35 mouse cellular contexts compared by ENCODE assay signal in the genomic region with DNA sequence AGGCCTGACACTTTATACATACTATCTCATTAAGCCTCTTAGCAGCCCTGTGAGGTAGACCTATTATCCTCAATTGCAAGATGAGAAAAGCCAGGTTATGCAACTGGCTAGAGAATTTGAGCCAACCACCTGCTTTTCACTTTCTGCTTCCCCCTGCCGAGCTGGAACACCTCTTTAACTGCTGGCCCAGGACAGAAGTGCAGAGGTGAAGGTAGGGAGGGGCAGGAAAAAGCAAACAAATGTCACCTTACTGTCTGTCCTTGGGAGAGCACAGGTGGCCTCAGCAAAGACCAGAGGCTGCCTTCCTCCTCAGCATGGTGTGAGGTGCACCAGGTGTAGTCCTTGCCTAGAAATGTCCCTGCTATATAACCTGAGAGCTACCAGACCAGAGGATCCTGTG. TPM values are rescaled to one million over a fixed set of nuclear protein-coding genes. Genes with fewer than 3 reads are reported as not detected.
DNase-seq lines count a peak whose midpoint lies in the region; ATAC-seq and TF ChIP-seq lines count a peak whose summit lies in the region.
"Had no signal": no experiment of that assay in that cellular context is flagged by ENCODE, and none has a peak within 500 bp of the region (broad histone marks: within the 10 kb centered on the region; RNA-seq: fewer than 3 reads in every experiment).

No protein-coding gene starts in this region.

- H3K9ac ChIP-seq in liver, postnatal 0 days (replicated peaks): no peak overlapping the region
- H3K9ac ChIP-seq in liver, embryonic 12.5 days: no peak overlapping the region
- no peak overlapping the region for H3K9ac ChIP-seq in intestine, embryonic 16.5 days (ENCODE audit: low read depth, low read length)
- H3K9ac ChIP-seq: forebrain, embryonic 13.5 days; heart, embryonic 13.5 days; hindbrain, embryonic 15.5 days; limb, embryonic 15.5 days; neural tube, embryonic 13.5 days had no signal

- H3K36me3 ChIP-seq in kidney, adult 2 months (ENCODE audit: control insufficient read depth, insufficient read depth, low read length): no peaks in the 10 kb centered on the region
- no peaks in the 10 kb centered on the region for H3K36me3 ChIP-seq in liver, postnatal 0 days (replicated peaks; ENCODE audit: insufficient read depth, low read length)
- H3K36me3 ChIP-seq in liver, embryonic 12.5 days: no peaks in the 10 kb centered on the region
- no peaks in the 10 kb centered on the region for H3K36me3 ChIP-seq in intestine, embryonic 16.5 days (ENCODE audit: control insufficient read depth, insufficient read depth, low read length)
- H3K36me3 ChIP-seq: G1E; heart, embryonic 13.5 days; hindbrain, embryonic 10.5 days; hindbrain, embryonic 15.5 days; limb, embryonic 10.5 days; limb, embryonic 15.5 days; midbrain, embryonic 10.5 days; neural tube, embryonic 13.5 days had no signal

- peaks cover 14% of the 10 kb centered on the region; the same call in 1 of the 2 replicates for H3K4me1 ChIP-seq in kidney, adult 2 months (ENCODE audit: control insufficient read depth, insufficient read depth, low read length)
- peaks cover 23% of the 10 kb centered on the region for H3K4me1 ChIP-seq in liver, postnatal 0 days (ENCODE audit: insufficient read depth)
- peaks cover 10% of the 10 kb centered on the region for H3K4me1 ChIP-seq in liver, embryonic 12.5 days
- peaks cover 10% of the 10 kb centered on the region for H3K4me1 ChIP-seq in intestine, embryonic 16.5 days (ENCODE audit: control insufficient read depth, insufficient read depth, low read length)
- H3K4me1 ChIP-seq: forebrain, embryonic 13.5 days; hindbrain, embryonic 10.5 days; hindbrain, embryonic 15.5 days; limb, embryonic 10.5 days; limb, embryonic 15.5 days; midbrain, embryonic 10.5 days; neural tube, embryonic 13.5 days had no signal

- no peaks in the 10 kb centered on the region for H3K9me3 ChIP-seq in liver, postnatal 0 days (ENCODE audit: low read length)
- H3K9me3 ChIP-seq in liver, embryonic 12.5 days (replicated peaks): no peaks in the 10 kb centered on the region
- no peaks in the 10 kb centered on the region for H3K9me3 ChIP-seq in intestine, embryonic 16.5 days (ENCODE audit: control insufficient read depth, low read length)
- H3K9me3 ChIP-seq: forebrain, embryonic 13.5 days; G1E; heart, embryonic 13.5 days; hindbrain, embryonic 10.5 days; hindbrain, embryonic 15.5 days; limb, embryonic 10.5 days; limb, embryonic 15.5 days; midbrain, embryonic 10.5 days; neural tube, embryonic 13.5 days had no signal

- H3K27me3 ChIP-seq in kidney, adult 2 months (replicated peaks; ENCODE audit: control insufficient read depth, insufficient read depth, low read length): no peaks in the 10 kb centered on the region
- no peaks in the 10 kb centered on the region for H3K27me3 ChIP-seq in liver, postnatal 0 days (ENCODE audit: insufficient read depth, low read length)
- H3K27me3 ChIP-seq in liver, embryonic 12.5 days (replicated peaks): 0 out of 2 replicates have a peak, but pooled peaks cover 5% of the 10 kb centered on the region
- no peaks in the 10 kb centered on the region for H3K27me3 ChIP-seq in intestine, embryonic 16.5 days (replicated peaks; ENCODE audit: control insufficient read depth, insufficient read depth, low read length)
- H3K27me3 ChIP-seq: hindbrain, embryonic 15.5 days; neural tube, embryonic 13.5 days had no signal

- no peak for TF ChIP-seq POLR2A in kidney, adult 2 months (IDR thresholded peaks at IDR 0.05; ENCODE audit: low read depth, low read length)

- peak; percentile 81 for DNase-seq in heart, adult 11 months
- DNase-seq in heart, postnatal 4 days: no peak
- DNase-seq in kidney, adult 2 months: peak; percentile 62
- DNase-seq in kidney, postnatal 10 days: no peak
- no peak for DNase-seq in liver, postnatal 0 days
- DNase-seq: adrenal gland, adult 8-10 months; cerebellum, adult 8-10 months; cerebellum, postnatal 25 days; gastrocnemius, postnatal 25 days; heart, postnatal 10 days; layer of hippocampus, adult 9-11 months; right cerebral cortex, postnatal 4 days; thymus, adult 18-20 months had no signal

- no peak for TF ChIP-seq CTCF in kidney, adult 2 months (conservative IDR thresholded peaks at IDR 0.05; ENCODE audit: insufficient read depth, insufficient read length, low read depth, low read length)
- no peak for TF ChIP-seq CTCF in liver, postnatal 0 days (IDR thresholded peaks at IDR 0.05; ENCODE audit: low read depth)

- H3K27ac ChIP-seq in kidney, adult 2 months (ENCODE audit: insufficient read depth, low read depth, low read length): no peak overlapping the region
- 0 out of 2 replicates have a peak overlapping the region, but pooled peaks have one; percentile 46 for H3K27ac ChIP-seq in liver, postnatal 0 days (ENCODE audit: low read depth)
- H3K27ac ChIP-seq in liver, embryonic 12.5 days: no peak overlapping the region
- H3K27ac ChIP-seq in intestine, embryonic 16.5 days (ENCODE audit: low read length): no peak overlapping the region
- H3K27ac ChIP-seq: forebrain, embryonic 13.5 days; heart, embryonic 13.5 days; hindbrain, embryonic 10.5 days; hindbrain, embryonic 15.5 days; limb, embryonic 10.5 days; limb, embryonic 15.5 days; macrophage; midbrain, embryonic 10.5 days; neural tube, embryonic 13.5 days; stomach, postnatal 0 days had no signal

- WGBS in kidney, adult 2 months: 29% methylated on average over 1 of the region's 1 CpGs
- 4% methylated on average over 1 of the region's 1 CpGs for WGBS in liver, postnatal 0 days (ENCODE audit: insufficient replicate concordance)
- WGBS in liver, embryonic 12.5 days (ENCODE audit: insufficient replicate concordance): 32% methylated on average over 1 of the region's 1 CpGs
- 19% methylated on average over 1 of the region's 1 CpGs for WGBS in intestine, embryonic 16.5 days

- no peak for ATAC-seq in liver, postnatal 0 days
- ATAC-seq in liver, embryonic 12.5 days: no peak
- peak; percentile 73 for ATAC-seq in intestine, embryonic 16.5 days
- ATAC-seq: forebrain, embryonic 13.5 days; inflammation-experienced regulatory T-cells, adult 6 months had no signal

- no peak overlapping the region for H3K4me3 ChIP-seq in kidney, adult 2 months (ENCODE audit: insufficient read depth, low read depth, low read length)
- no peak overlapping the region for H3K4me3 ChIP-seq in liver, postnatal 0 days (ENCODE audit: low read depth, low read length)
- no peak overlapping the region for H3K4me3 ChIP-seq in liver, embryonic 12.5 days
- H3K4me3 ChIP-seq in intestine, embryonic 16.5 days (ENCODE audit: low read length): no peak overlapping the region
- H3K4me3 ChIP-seq: forebrain, embryonic 13.5 days; heart, embryonic 13.5 days; hindbrain, embryonic 10.5 days; hindbrain, embryonic 15.5 days; limb, embryonic 10.5 days; limb, embryonic 15.5 days; midbrain, embryonic 10.5 days; myocyte; neural tube, embryonic 13.5 days had no signal

- TF ChIP-seq EP300 in liver, postnatal 0 days (IDR thresholded peaks at IDR 0.05; ENCODE audit: low read depth): no peak

- no peak overlapping the region for H3K4me2 ChIP-seq in liver, postnatal 0 days (ENCODE audit: low read depth, low read length)
- H3K4me2 ChIP-seq in liver, embryonic 12.5 days: no peak overlapping the region
- no peak overlapping the region for H3K4me2 ChIP-seq in intestine, embryonic 16.5 days (ENCODE audit: low read depth, low read length)
- H3K4me2 ChIP-seq: forebrain, embryonic 13.5 days; heart, embryonic 13.5 days; hindbrain, embryonic 15.5 days; limb, embryonic 15.5 days; neural tube, embryonic 13.5 days had no signal

RNA-seq across cellular contexts. Expression of gene Csk, which starts 14.8 kb away (rescaled TPM):
- 10 to 100 TPM; 42.1 to 47.0 TPM for total RNA-seq in heart, postnatal 4 days (2021)
- 30.9 and 42.4 TPM in 2 replicates for polyA plus RNA-seq in kidney, adult 2 months (2012; rRNA removed)
- 13.6 and 15.5 TPM in 2 replicates for polyA plus RNA-seq in liver, postnatal 0 days (2015; fragmentation: Nextera tagmentation; extraction: Ambion mirVana)
- polyA plus RNA-seq in liver, embryonic 12.5 days (2016; fragmentation: Nextera tagmentation; extraction: Ambion mirVana): 27.0 and 27.8 TPM in 2 replicates
- polyA plus RNA-seq in intestine, embryonic 16.5 days (2015; fragmentation: Nextera tagmentation; extraction: Ambion mirVana): 35.9 and 36.6 TPM in 2 replicates

RNA-seq across cellular contexts. Expression of gene Cyp1a2, which starts 15.2 kb away (rescaled TPM):
- total RNA-seq in heart, postnatal 4 days (2021): not detected
- polyA plus RNA-seq in kidney, adult 2 months (2012; rRNA removed): 0.07 TPM in 1 of 2 replicates, not detected in the other
- 19.9 and 30.7 TPM in 2 replicates for polyA plus RNA-seq in liver, postnatal 0 days (2015; fragmentation: Nextera tagmentation; extraction: Ambion mirVana)
- polyA plus RNA-seq in liver, embryonic 12.5 days (2016; fragmentation: Nextera tagmentation; extraction: Ambion mirVana): not detected in 2 replicates
- not detected in 2 replicates for polyA plus RNA-seq in intestine, embryonic 16.5 days (2015; fragmentation: Nextera tagmentation; extraction: Ambion mirVana)
- total RNA-seq: G1E; gastrocnemius, postnatal 25 days; heart, adult 18-20 months; heart, postnatal 10 days; left cerebral cortex, postnatal 10 days; midbrain, postnatal 0 days had no signal
- polyA plus RNA-seq: embryonic facial prominence, embryonic 11.5 days; forebrain, embryonic 13.5 days; G1E; heart, embryonic 13.5 days; hindbrain, embryonic 10.5 days; hindbrain, embryonic 15.5 days; inflammation-experienced regulatory T-cells, adult 6 months; limb, embryonic 10.5 days; limb, embryonic 15.5 days; macrophage; midbrain, embryonic 10.5 days; midbrain, postnatal 0 days; myocyte; neural tube, embryonic 13.5 days; spleen, adult 2 months; stomach, postnatal 0 days had no signal

RNA-seq across cellular contexts. Expression of gene Cyp1a1, which starts 19.5 kb away (rescaled TPM):
- not detected for total RNA-seq in heart, postnatal 4 days (2021)
- polyA plus RNA-seq in kidney, adult 2 months (2012; rRNA removed): 0.97 and 1.0 TPM in 2 replicates
- polyA plus RNA-seq in liver, postnatal 0 days (2015; fragmentation: Nextera tagmentation; extraction: Ambion mirVana): 2.2 and 4.3 TPM in 2 replicates
- polyA plus RNA-seq in liver, embryonic 12.5 days (2016; fragmentation: Nextera tagmentation; extraction: Ambion mirVana): 0.16 and 0.19 TPM in 2 replicates
- polyA plus RNA-seq in intestine, embryonic 16.5 days (2015; fragmentation: Nextera tagmentation; extraction: Ambion mirVana): not detected in 2 replicates
- total RNA-seq: G1E; heart, postnatal 10 days; midbrain, postnatal 0 days had no signal
- polyA plus RNA-seq: embryonic facial prominence, embryonic 11.5 days; forebrain, embryonic 13.5 days; G1E; heart, embryonic 13.5 days; hindbrain, embryonic 10.5 days; macrophage; myocyte had no signal

RNA-seq across cellular contexts. Expression of gene Edc3, which starts 40.1 kb away (rescaled TPM):
- total RNA-seq in heart, postnatal 4 days (2021): 10 to 100 TPM in 1 of 2 experiments, 1 to 10 TPM in 1; 8.9 to 10.0 TPM
- 7.9 and 8.4 TPM in 2 replicates for polyA plus RNA-seq in kidney, adult 2 months (2012; rRNA removed)
- polyA plus RNA-seq in liver, postnatal 0 days (2015; fragmentation: Nextera tagmentation; extraction: Ambion mirVana): 9.9 and 13.2 TPM in 2 replicates
- 21.2 and 22.2 TPM in 2 replicates for polyA plus RNA-seq in liver, embryonic 12.5 days (2016; fragmentation: Nextera tagmentation; extraction: Ambion mirVana)
- polyA plus RNA-seq in intestine, embryonic 16.5 days (2015; fragmentation: Nextera tagmentation; extraction: Ambion mirVana): 27.6 and 28.4 TPM in 2 replicates

RNA-seq across cellular contexts. Expression of gene Lman1l, which starts 47.7 kb away (rescaled TPM):
- total RNA-seq in heart, postnatal 4 days (2021): not detected
- 0.08 TPM in 1 of 2 replicates, not detected in the other for polyA plus RNA-seq in kidney, adult 2 months (2012; rRNA removed)
- polyA plus RNA-seq in liver, postnatal 0 days (2015; fragmentation: Nextera tagmentation; extraction: Ambion mirVana): not detected in 2 replicates
- not detected in 2 replicates for polyA plus RNA-seq in liver, embryonic 12.5 days (2016; fragmentation: Nextera tagmentation; extraction: Ambion mirVana)
- not detected in 2 replicates for polyA plus RNA-seq in intestine, embryonic 16.5 days (2015; fragmentation: Nextera tagmentation; extraction: Ambion mirVana)
- total RNA-seq: adrenal gland, adult 8-10 months; adrenal gland, postnatal 4 days; G1E; gastrocnemius, postnatal 25 days; heart, postnatal 10 days; left cerebral cortex, postnatal 10 days; midbrain, postnatal 0 days had no signal
- polyA plus RNA-seq: embryonic facial prominence, embryonic 11.5 days; forebrain, embryonic 13.5 days; G1E; heart, embryonic 13.5 days; hindbrain, embryonic 10.5 days; hindbrain, embryonic 15.5 days; limb, embryonic 10.5 days; limb, embryonic 15.5 days; liver, embryonic 16.5 days; macrophage; midbrain, postnatal 0 days; neural tube, embryonic 13.5 days; stomach, postnatal 0 days had no signal

Comparison
In these comparisons a context has a peak if more than half of its experiments do, and no peak if none do; other contexts are left out.
1. DNase-seq: peak in heart, adult 11 months (single experiment) and kidney, adult 2 months (single experiment); none in heart, postnatal 4 days (single experiment), kidney, postnatal 10 days (single experiment) and liver, postnatal 0 days (single experiment).
2. RNA of gene Cyp1a2, which starts 15.2 kb away (polyA plus RNA-seq): 19.9 to 30.7 TPM in liver, postnatal 0 days; not detected in liver, embryonic 12.5 days, not detected in intestine, embryonic 16.5 days and 0.07 TPM in kidney, adult 2 months; every median in the first group is over 10 times any median in the second.